Mouse (Mus musculus) embryo, embryonic 11 days (tissue): ENCODE results near the gene Gabarapl1.

Experiments used
- DNase-seq: peaks from one replicate; pipeline ENCODE4 v3.0.0-alpha.2; 2015

Gabarapl1 gene

GRCm38 (mm10) chr6:129538555-129538954 is 5.6 kb downstream of the Gabarapl1 start:
- DNase-seq, result no peak

- DNase-seq, result no peak
These were observed 9.0 kb downstream of the Gabarapl1 start for GRCm38 (mm10) chr6:129541931-129542330.

GRCm38 (mm10) chr6:129542540-129542939 is 9.6 kb downstream of the Gabarapl1 start:
- no peak for DNase-seq

GRCm38 (mm10) chr6:129543709-129544606 is 11.0 kb downstream of the Gabarapl1 start:
- DNase-seq, result peak; percentile 70

- no peak for DNase-seq
These were observed 14.3 kb downstream of the Gabarapl1 start for GRCm38 (mm10) chr6:129547277-129547676.

GRCm38 (mm10) chr6:129548009-129548408 is 15.0 kb downstream of the Gabarapl1 start:
- DNase-seq, result no peak

GRCm38 (mm10) chr6:129557298-129558023 is 24.5 kb downstream of the Gabarapl1 start:
- peak; percentile 36 for DNase-seq

GRCm38 (mm10) chr6:129558946-129559640 is 26.1 kb downstream of the Gabarapl1 start:
- DNase-seq, result peak; percentile 84

GRCm38 (mm10) chr6:129559641-129560027 is 26.7 kb downstream of the Gabarapl1 start:
- no peak for DNase-seq

- no peak for DNase-seq
These were observed 32.3 kb downstream of the Gabarapl1 start for GRCm38 (mm10) chr6:129565257-129565656.

GRCm38 (mm10) chr6:129575315-129575714 is 42.4 kb downstream of the Gabarapl1 start:
- no peak for DNase-seq

- DNase-seq, result no peak
These were observed 44.6 kb downstream of the Gabarapl1 start, which contains the start of gene Klre1 for GRCm38 (mm10) chr6:129577605-129578004. Gene Klre1, plus strand, starts transcription at chr6:129577905.

GRCm38 (mm10) chr6:129581274-129581673 is 48.3 kb downstream of the Gabarapl1 start:
- DNase-seq, result no peak

GRCm38 (mm10) chr6:129581896-129582295 is 48.9 kb downstream of the Gabarapl1 start:
- no peak for DNase-seq

- no peak for DNase-seq
These were observed 50.1 kb downstream of the Gabarapl1 start for GRCm38 (mm10) chr6:129583014-129583413.

- no peak for DNase-seq
These were observed 58.5 kb downstream of the Gabarapl1 start, which contains the start of gene Klrd1 for GRCm38 (mm10) chr6:129591508-129591907. Gene Klrd1, plus strand, starts transcription at chr6:129591782.
